ENCODE assay signal across 8 mouse cellular contexts in the genomic region with DNA sequence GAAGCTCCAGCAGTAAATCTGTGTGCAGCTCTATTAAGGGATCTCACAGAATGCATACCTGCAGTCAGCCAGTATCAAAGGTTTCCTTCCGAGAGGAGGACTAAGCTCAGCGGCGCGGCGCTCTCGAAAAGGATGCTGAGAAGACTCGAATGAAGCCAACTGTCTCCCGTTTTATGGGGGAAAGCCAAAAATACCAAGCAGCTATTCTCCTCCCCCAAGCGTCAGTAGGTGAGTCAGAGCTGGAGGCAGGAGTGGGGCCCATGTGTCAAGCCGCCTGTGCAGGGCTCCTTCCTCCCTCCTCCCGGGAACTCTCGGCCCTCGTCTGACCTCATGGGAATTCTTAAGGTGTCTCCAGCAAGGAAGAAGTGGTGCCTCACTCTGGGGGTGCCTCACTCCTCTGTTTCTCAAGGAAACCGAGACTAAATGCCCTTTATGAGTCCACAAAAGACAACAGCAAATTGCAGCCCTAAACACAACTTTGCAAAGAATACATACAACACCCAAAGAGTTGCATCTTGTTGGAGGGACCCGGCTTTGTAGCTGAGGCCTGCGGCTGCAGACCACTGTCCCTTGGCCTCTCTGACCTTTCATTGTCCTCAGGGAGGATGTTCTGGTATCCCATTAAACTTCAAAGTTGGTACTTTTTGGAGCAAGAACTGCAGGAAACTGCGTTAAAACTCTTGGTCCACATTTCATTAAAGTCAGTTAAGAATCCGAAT. TPM values are rescaled to one million over a fixed set of nuclear protein-coding genes. Genes with fewer than 3 reads are reported as not detected.
A peak's percentile ranks its signal among the peaks of the same experiment; 100 is the strongest.
DNase-seq lines count a peak whose midpoint lies in the region; ATAC-seq lines count a peak whose summit lies in the region.

No protein-coding gene starts in this region.

- no peaks in the 10 kb centered on the region; the same call in 1 of the 2 replicates for H3K27me3 ChIP-seq in intestine, embryonic 16.5 days (replicated peaks; ENCODE audit: control insufficient read depth, insufficient read depth, low read length)
- H3K27me3 ChIP-seq in limb, embryonic 12.5 days, result peaks cover 48% of the 10 kb centered on the region
- peaks cover 24% of the 10 kb centered on the region; the same call in 1 of the 2 replicates for H3K27me3 ChIP-seq in neural tube, embryonic 12.5 days (replicated peaks)

- peak; percentile 70 for ATAC-seq in frontal cortex, adult (ENCODE audit: low TSS enrichment)
- peak; percentile 41 for ATAC-seq in intestine, embryonic 16.5 days
- ATAC-seq in limb, embryonic 12.5 days (ENCODE audit: insufficient number of reproducible peaks, insufficient read depth, low FRiP score, low TSS enrichment, low read depth), result no peak
- ATAC-seq in neural tube, embryonic 12.5 days (ENCODE audit: low FRiP score, low read depth), result no peak
- no peak for ATAC-seq in megakaryocyte progenitor cell, adult 5-6 weeks (replicated peaks; ENCODE audit: poor library complexity)

- H3K9me3 ChIP-seq in intestine, embryonic 16.5 days (ENCODE audit: control insufficient read depth, low read length), result no peaks in the 10 kb centered on the region
- no peaks in the 10 kb centered on the region for H3K9me3 ChIP-seq in limb, embryonic 12.5 days
- H3K9me3 ChIP-seq in neural tube, embryonic 12.5 days, result no peaks in the 10 kb centered on the region

- H3K27ac ChIP-seq in intestine, embryonic 16.5 days (ENCODE audit: low read length), result no peak overlapping the region
- no peak overlapping the region for H3K27ac ChIP-seq in limb, embryonic 12.5 days
- no peak overlapping the region for H3K27ac ChIP-seq in neural tube, embryonic 12.5 days

- H3K4me2 ChIP-seq in intestine, embryonic 16.5 days (ENCODE audit: low read depth, low read length), result peak overlapping the region; percentile 94
- peak overlapping the region; percentile 79 for H3K4me2 ChIP-seq in limb, embryonic 12.5 days
- H3K4me2 ChIP-seq in neural tube, embryonic 12.5 days (replicated peaks), result peak overlapping the region; percentile 91

- H3K4me1 ChIP-seq in intestine, embryonic 16.5 days (ENCODE audit: control insufficient read depth, insufficient read depth, low read length), result peaks cover 17% of the 10 kb centered on the region
- H3K4me1 ChIP-seq in limb, embryonic 12.5 days (replicated peaks), result peaks cover 13% of the 10 kb centered on the region
- peaks cover 20% of the 10 kb centered on the region for H3K4me1 ChIP-seq in neural tube, embryonic 12.5 days

- peak; percentile 94 for DNase-seq in 3T3-L1 (ENCODE audit: low read depth, low spot score)
- peak; percentile 60 for DNase-seq in CD4-positive helper T cell, adult 2 months (ENCODE audit: low read depth, low spot score)
- peak; percentile 79 to 89 for DNase-seq in cerebellum, adult 18-20 months

- no peaks in the 10 kb centered on the region for H3K36me3 ChIP-seq in intestine, embryonic 16.5 days (ENCODE audit: control insufficient read depth, insufficient read depth, low read length)
- H3K36me3 ChIP-seq in limb, embryonic 12.5 days, result no peaks in the 10 kb centered on the region
- no peaks in the 10 kb centered on the region for H3K36me3 ChIP-seq in neural tube, embryonic 12.5 days

- H3K9ac ChIP-seq in intestine, embryonic 16.5 days (ENCODE audit: low read depth, low read length), result peak overlapping the region; percentile 83; the same call in 1 of the 2 replicates
- H3K9ac ChIP-seq in limb, embryonic 12.5 days (replicated peaks), result 0 out of 2 replicates have a peak overlapping the region, but pooled peaks have one; percentile 73
- no peak overlapping the region for H3K9ac ChIP-seq in neural tube, embryonic 12.5 days

- WGBS in intestine, embryonic 16.5 days, result 5% methylated on average over 18 of the region's 18 CpGs
- WGBS in limb, embryonic 12.5 days, result 7% methylated on average over 18 of the region's 18 CpGs
- 2% methylated on average over 18 of the region's 18 CpGs for WGBS in neural tube, embryonic 12.5 days

- peak overlapping the region; percentile 71 for H3K4me3 ChIP-seq in intestine, embryonic 16.5 days (ENCODE audit: low read length)
- peak overlapping the region; percentile 73 for H3K4me3 ChIP-seq in limb, embryonic 12.5 days (replicated peaks)
- peak overlapping the region; percentile 64; the same call in 1 of the 2 replicates for H3K4me3 ChIP-seq in neural tube, embryonic 12.5 days

RNA-seq across cellular contexts. Expression of a gene that starts 2.0 kb away (rescaled TPM):
- polyA plus RNA-seq in intestine, embryonic 16.5 days (2015; fragmentation: Nextera tagmentation; extraction: Ambion mirVana), result 17.3 and 18.3 TPM in 2 replicates
- polyA plus RNA-seq in limb, embryonic 12.5 days (2016; fragmentation: Nextera tagmentation; extraction: Ambion mirVana), result 9.6 TPM in 2 replicates
- 10.9 and 12.4 TPM in 2 replicates for polyA plus RNA-seq in neural tube, embryonic 12.5 days (2016; fragmentation: Nextera tagmentation; extraction: Ambion mirVana)
- total RNA-seq in megakaryocyte progenitor cell, adult 5-6 weeks (2015), result not detected in 2 replicates
- total RNA-seq in megakaryocyte progenitor cell, adult 5-6 weeks (2017), result not detected in 2 replicates

Comparison
In these comparisons a context has a peak if more than half of its experiments do, and no peak if none do; other contexts are left out.
1. ATAC-seq: peak in frontal cortex, adult (single experiment) and intestine, embryonic 16.5 days (single experiment); none in limb, embryonic 12.5 days (single experiment), neural tube, embryonic 12.5 days (single experiment) and megakaryocyte progenitor cell, adult 5-6 weeks (single experiment).
2. Peak in every context shown above with its lines, with median percentiles within 50 percentile points of each other: DNase-seq, H3K4me2 ChIP-seq and H3K4me3 ChIP-seq.